Mouse (Mus musculus): ENCODE measurements around the gene Mvp. TPM values are rescaled to one million over a fixed set of nuclear protein-coding genes. Genes with fewer than 3 reads are reported as not detected.

Mvp gene
- total and polyA plus RNA-seq, 3 experiments: 19.8 to 20.6 TPM; not detected in 1

GRCm38 (mm10) chr7:126978841-126979240, 35.6 kb downstream of the Mvp start:
- peaks cover 0 to 14% of the 10 kb centered on the region in 2 experiments; a peak in 2 of 4 replicates for H3K36me3 ChIP-seq (ENCODE audit: control insufficient read depth in 1 of 2, insufficient read depth in 2 of 2, low read length in 2 of 2)
- H3K4me1 ChIP-seq (ENCODE audit: control insufficient read depth in 1 of 2, insufficient read depth in 2 of 2, low read length in 2 of 2): peaks cover 0 to 22% of the 10 kb centered on the region in 2 experiments; a peak in 2 of 4 replicates

DNA sequence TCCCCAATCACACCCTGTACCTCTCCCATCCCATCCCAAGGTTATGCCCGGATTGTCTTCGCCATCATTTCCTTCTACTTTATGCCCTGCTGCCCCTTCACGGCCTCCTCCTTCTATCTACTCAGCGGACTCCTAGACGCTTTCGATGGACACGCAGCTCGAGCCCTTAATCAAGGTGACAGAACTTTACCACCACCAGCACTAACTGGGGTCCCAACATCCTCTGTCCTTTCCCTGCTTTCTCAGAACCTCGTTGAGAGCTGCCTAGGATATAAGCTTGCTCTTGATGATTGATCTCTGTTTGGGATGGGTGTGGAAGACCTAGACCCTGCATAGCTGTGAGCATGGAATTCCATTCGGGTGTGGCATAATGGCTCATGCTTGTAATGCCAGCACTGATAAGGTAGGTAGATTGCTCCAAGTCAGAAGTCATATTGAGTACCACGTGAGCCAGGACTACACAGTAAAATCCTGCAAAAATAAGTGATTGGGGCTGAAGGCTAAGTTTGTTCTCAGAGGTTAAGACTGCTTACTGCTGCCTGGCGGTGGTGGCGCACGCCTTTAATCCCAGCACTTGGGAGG, 37.5 kb downstream of the Mvp start:
- peaks cover 0 to 20% of the 10 kb centered on the region in 2 experiments; a peak in 2 of 4 replicates for H3K4me1 ChIP-seq (ENCODE audit: control insufficient read depth in 1 of 2, insufficient read depth in 2 of 2, low read length in 2 of 2)
- H3K4me3 ChIP-seq (ENCODE audit: control insufficient read depth in 1 of 2, insufficient read depth in 1 of 2, low read depth in 2 of 2, low read length in 2 of 2): peak overlapping the region; percentile 75 to 95
- no peaks in the 10 kb centered on the region for H3K9me3 ChIP-seq (replicated peaks; ENCODE audit: insufficient read depth, low read length)
- peak overlapping the region; percentile 81 for H3K9ac ChIP-seq (ENCODE audit: control insufficient read depth, low read depth, low read length, poor library complexity, severe bottlenecking)
- peak; percentile 46 for DNase-seq (ENCODE audit: low read depth, low spot score)
- H3K36me3 ChIP-seq (ENCODE audit: control insufficient read depth in 1 of 2, insufficient read depth in 2 of 2, low read length in 2 of 2): peaks cover 0 to 14% of the 10 kb centered on the region in 2 experiments; a peak in 2 of 4 replicates
- H3K27ac ChIP-seq (ENCODE audit: control insufficient read depth, low read depth, low read length): peak overlapping the region; percentile 93
- no peaks in the 10 kb centered on the region for H3K27me3 ChIP-seq (ENCODE audit: control insufficient read depth in 1 of 2, insufficient read depth in 2 of 2, low read length in 2 of 2)
- peaks cover 12% of the 10 kb centered on the region for H3K79me2 ChIP-seq (ENCODE audit: control insufficient read depth, insufficient read depth, low read length, poor library complexity)
- TF ChIP-seq MYC (IDR thresholded peaks at IDR 0.05; ENCODE audit: low read depth, low read length) (0 out of 2 replicates have a peak, but pooled peaks have one; percentile 18), USF1 (IDR thresholded peaks at IDR 0.05; ENCODE audit: low read depth, low read length) (peak; percentile 61; the same call in 1 of the 2 replicates), GATA1 (IDR thresholded peaks at IDR 0.05; ENCODE audit: low read depth, low read length) (peak; percentile 32; the same call in 1 of the 2 replicates), GABPA (IDR thresholded peaks at IDR 0.05; ENCODE audit: low read depth, low read length) (no peak)

More at GRCm38 (mm10) chr7:126978841-126979240, 35.6 kb downstream of the Mvp start:
- H3K9me3 ChIP-seq (replicated peaks; ENCODE audit: insufficient read depth, low read length): no peaks in the 10 kb centered on the region
- H3K27me3 ChIP-seq (ENCODE audit: control insufficient read depth in 1 of 2, insufficient read depth in 2 of 2, low read length in 2 of 2): no peaks in the 10 kb centered on the region
- no peak overlapping the region for H3K9ac ChIP-seq (ENCODE audit: control insufficient read depth, low read depth, low read length, poor library complexity, severe bottlenecking)
- H3K27ac ChIP-seq (ENCODE audit: control insufficient read depth, low read depth, low read length): no peak overlapping the region
- H3K79me2 ChIP-seq (ENCODE audit: control insufficient read depth, insufficient read depth, low read length, poor library complexity): peaks cover 12% of the 10 kb centered on the region
- no peak overlapping the region for H3K4me3 ChIP-seq (ENCODE audit: control insufficient read depth in 1 of 2, insufficient read depth in 1 of 2, low read depth in 2 of 2, low read length in 2 of 2)
- no peak for TF ChIP-seq TAL1 (IDR thresholded peaks at IDR 0.05; ENCODE audit: low read length)
- no peak for TF ChIP-seq NRF1 (IDR thresholded peaks at IDR 0.05; ENCODE audit: insufficient read depth, low read depth, low read length, poor library complexity, severe bottlenecking)
- TF ChIP-seq HCFC1 (IDR thresholded peaks at IDR 0.05; ENCODE audit: low read depth, low read length): no peak
- TF ChIP-seq GABPA (IDR thresholded peaks at IDR 0.05; ENCODE audit: low read depth, low read length): no peak
- no peak for TF ChIP-seq ZNF384 (IDR thresholded peaks at IDR 0.05; ENCODE audit: low read depth, low read length)
- no peak for TF ChIP-seq TBP (IDR thresholded peaks at IDR 0.05; ENCODE audit: low read depth, low read length)
- TF ChIP-seq UBTF (IDR thresholded peaks at IDR 0.05; ENCODE audit: borderline replicate concordance, insufficient read depth, low read depth, low read length): no peak
- TF ChIP-seq ETS1 (IDR thresholded peaks at IDR 0.05; ENCODE audit: low read depth, low read length): no peak
- no peak for TF ChIP-seq POLR2AphosphoS5 (IDR thresholded peaks at IDR 0.05; ENCODE audit: borderline replicate concordance, low read depth, low read length)
- no peak for TF ChIP-seq MYB (IDR thresholded peaks at IDR 0.05; ENCODE audit: low read depth, low read length)
- TF ChIP-seq ELF1 (IDR thresholded peaks at IDR 0.05; ENCODE audit: low read depth, low read length): no peak
- TF ChIP-seq USF1 (IDR thresholded peaks at IDR 0.05; ENCODE audit: low read depth, low read length): no peak
- TF ChIP-seq BHLHE40 (IDR thresholded peaks at IDR 0.05; ENCODE audit: borderline replicate concordance, low read depth, low read length): no peak
- TF ChIP-seq E2F4 (IDR thresholded peaks at IDR 0.05; ENCODE audit: borderline replicate concordance, low read depth, low read length): no peak
- TF ChIP-seq USF2 (IDR thresholded peaks at IDR 0.05; ENCODE audit: borderline replicate concordance in 1 of 2, insufficient read depth in 1 of 2, low read depth in 1 of 2, low read length in 2 of 2): no peak
- TF ChIP-seq ZMIZ1 (IDR thresholded peaks at IDR 0.05; ENCODE audit: low read depth, low read length): no peak
- TF ChIP-seq KAT2A (conservative IDR thresholded peaks at IDR 0.05; ENCODE audit: low read depth, low read length): no peak
- TF ChIP-seq NELFE (IDR thresholded peaks at IDR 0.05; ENCODE audit: low read depth, low read length): no peak
- DNase-seq (ENCODE audit: low read depth, low spot score): no peak
